Mouse (Mus musculus): ENCODE results near the gene Vps35l.

GRCm38 (mm10) chr7:118749706-118750105, 9.7 kb downstream of the Vps35l start:
- TF ChIP-seq GATA1 (IDR thresholded peaks at IDR 0.05; ENCODE audit: low read length): no peak
- no peak for TF ChIP-seq TAL1 (IDR thresholded peaks at IDR 0.05; ENCODE audit: low read length)

Data from erythroblast, embryonic 14.5 days (primary cell).